Mouse (Mus musculus) lung, embryonic 14.5 days (tissue): ENCODE measurements around the gene Olfr1328. TPM values are rescaled to one million over a fixed set of nuclear protein-coding genes. Genes with fewer than 3 reads are reported as not detected.
A peak's percentile ranks its signal among the peaks of the same experiment; 100 is the strongest.

Experiments
- ATAC-seq: fragments of 200-750 bp; cut with Nextera tagmentation; 2 replicates; pipeline ENCODE4 v1.8.0; 2017; ENCODE audit warnings: mild to moderate bottlenecking, moderate TSS enrichment, moderate library complexity; ENCODE audit not compliant: insufficient read depth
- DNase-seq: peaks from one replicate; pipeline ENCODE4 v3.0.0-alpha.2; 2015
- H3K27ac ChIP-seq: fragments of 300-500 bp; sonication (generic); 2 replicates; pipeline ENCODE4 v1.5.1; 2014; ENCODE audit warnings: low read depth, mild to moderate bottlenecking, moderate library complexity
- H3K27me3 ChIP-seq: fragments of 300-500 bp; sonication (generic); 2 replicates; pipeline ENCODE4 v1.6.1; 2014; ENCODE audit warnings: low read length, control low read depth; ENCODE audit not compliant: insufficient read depth
- H3K36me3 ChIP-seq: fragments of 300-500 bp; sonication (generic); 2 replicates; pipeline ENCODE4 v1.6.1; 2014; ENCODE audit warnings: control low read depth; ENCODE audit not compliant: insufficient read depth
- H3K4me1 ChIP-seq: fragments of 300-500 bp; sonication (generic); 2 replicates; pipeline ENCODE4 v1.6.1; 2014; ENCODE audit warnings: antibody characterized with exemption, control low read depth; ENCODE audit not compliant: insufficient read depth
- H3K4me2 ChIP-seq: fragments of 300-500 bp; sonication (generic); 2 replicates; pipeline ENCODE4 v1.6.1; 2014; ENCODE audit warnings: mild to moderate bottlenecking
- H3K4me3 ChIP-seq: fragments of 300-500 bp; sonication (generic); 2 replicates; pipeline ENCODE4 v1.5.1; 2014; ENCODE audit warnings: low read depth, low read length
- H3K9ac ChIP-seq: fragments of 300-500 bp; sonication (generic); 2 replicates; pipeline ENCODE4 v1.6.1; 2014
- H3K9me3 ChIP-seq: fragments of 300-500 bp; sonication (generic); 2 replicates; pipeline ENCODE4 v1.6.1; 2016; ENCODE audit warnings: low read depth, low read length, control low read depth
- CTCF ChIP-seq: IDR thresholded peaks from 2 replicates; pipeline ENCODE4 v1.5.1; 2016; ENCODE audit warnings: antibody characterized with exemption, low read depth
- WGBS: fragments of 180-500 bp; shearing (Covaris S2); extraction: QIAGEN DNeasy Blood & Tissue Kit; methylation state at CpG from one replicate; pipeline ENCODE4 v1.1.7; 2014; 5-methylcytosine and 5-hydroxymethylcytosine counted together
- polyA plus RNA-seq: library from polyadenylated mRNA; unstranded; fragments of >200 nt; fragmentation: Nextera tagmentation; extraction: Ambion mirVana; gene quantifications from 2 replicates; pipeline ENCODE4 v1.2.1, GENCODE M21; 2014

The Olfr1328 gene
- polyA plus RNA-seq, 1 experiment from 2014 or later, result not detected

DNA sequence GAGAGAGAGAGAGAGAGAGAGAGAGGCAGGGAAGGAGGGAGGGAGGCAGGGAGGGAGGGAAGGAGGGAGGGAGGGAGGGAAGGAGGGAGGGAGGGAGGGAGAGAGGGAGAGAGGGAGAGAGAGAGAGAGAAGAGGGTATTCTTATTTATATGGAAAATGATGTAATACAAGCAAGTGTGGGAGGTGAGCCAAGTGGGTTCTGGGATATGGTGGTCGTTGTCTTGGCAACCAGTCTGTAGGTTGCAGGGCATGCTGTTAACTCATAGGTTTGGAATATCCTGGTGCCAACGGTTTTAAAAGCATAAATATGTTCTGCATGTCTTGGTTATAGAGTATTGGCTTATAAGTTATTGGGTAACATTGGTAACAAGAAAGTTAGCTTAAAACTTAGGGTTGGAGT, 36.4 kb downstream of the Olfr1328 start:
- TF ChIP-seq CTCF, result no peak
- Histone ChIP-seq H3K9me3 (no peaks in the 10 kb centered on the region), H3K4me3 (no peak overlapping the region), H3K27ac (no peak overlapping the region), H3K4me1 (no peaks in the 10 kb centered on the region), H3K36me3 (no peaks in the 10 kb centered on the region), H3K27me3 (no peaks in the 10 kb centered on the region), H3K9ac (no peak overlapping the region), H3K4me2 (no peak overlapping the region)
- ATAC-seq (no peak), DNase-seq (peak; percentile 4)
- 60% methylated on average over 2 of the region's 2 CpGs for whole genome bisulfite sequencing

DNA sequence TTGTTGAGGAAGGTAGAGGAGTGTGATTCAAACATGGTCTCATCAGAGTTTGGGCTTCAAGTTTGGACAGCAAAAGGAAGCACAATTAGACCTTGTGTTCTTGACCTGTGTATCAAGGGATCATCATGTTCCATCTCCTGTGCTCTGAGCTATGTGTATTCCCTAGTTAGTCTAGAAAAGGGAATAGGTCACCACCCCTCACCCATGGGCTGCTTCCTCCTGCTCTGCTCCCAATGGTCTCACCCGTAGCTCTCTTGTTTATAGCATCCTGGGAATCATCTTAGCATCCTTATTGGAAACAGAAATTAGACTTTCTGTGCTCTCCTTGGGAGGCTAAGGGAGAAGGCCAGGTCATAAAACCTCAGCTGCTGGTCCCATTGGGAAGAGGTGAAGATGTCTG, 50.1 kb downstream of the Olfr1328 start, which contains the start of gene Olfr1330:
TSS of gene Olfr1330 (plus strand) at position 301 of the 400 bp plus-strand sequence.
- Histone ChIP-seq H3K4me3 (no peak within 1 kb of the TSS), H3K9me3 (no peaks in the 10 kb centered on the region), H3K27ac (no peak within 1 kb of the TSS), H3K27me3 (no peaks in the 10 kb centered on the region), H3K9ac (no peak within 1 kb of the TSS), H3K4me2 (no peak within 1 kb of the TSS), H3K4me1 (no peaks in the 10 kb centered on the region), H3K36me3 (no peaks in the 10 kb centered on the region)
- 81% methylated on average over 1 of the region's 1 CpGs for WGBS
- ATAC-seq (no peak), DNase-seq (no peak)
- TF ChIP-seq CTCF, result no peak

Other genes with a start within 250 kb of the Olfr1328 start
- gene Olfr1342, start 245.9 kb downstream of the Olfr1328 start, polyA plus RNA-seq, result 0.74 and 0.99 TPM in 2 replicates
- not detected in 2 replicates for gene Olfr1341, start 235.1 kb downstream of the Olfr1328 start, polyA plus RNA-seq
- not detected in 2 replicates for gene Olfr1340, start 218.5 kb downstream of the Olfr1328 start, polyA plus RNA-seq
- gene Olfr1339, start 206.4 kb downstream of the Olfr1328 start, polyA plus RNA-seq, result not detected in 2 replicates
- gene Olfr1338, start 179.9 kb downstream of the Olfr1328 start, polyA plus RNA-seq, result not detected in 2 replicates
- gene Olfr1337, start 156.0 kb downstream of the Olfr1328 start, polyA plus RNA-seq, result not detected in 2 replicates
- not detected in 2 replicates for gene Olfr1335, start 128.7 kb downstream of the Olfr1328 start, polyA plus RNA-seq
- gene Olfr1333, start 102.3 kb downstream of the Olfr1328 start, polyA plus RNA-seq, result not detected in 2 replicates
- gene Olfr1331, start 74.0 kb downstream of the Olfr1328 start, polyA plus RNA-seq, result not detected in 2 replicates
- gene Olfr1330, start 50.0 kb downstream of the Olfr1328 start, polyA plus RNA-seq, result not detected in 2 replicates
- gene Olfr1329, start 21.1 kb downstream of the Olfr1328 start, polyA plus RNA-seq, result not detected in 2 replicates
- not detected in 2 replicates for gene Lao1, start 23.0 kb upstream of the Olfr1328 start, polyA plus RNA-seq
- gene Slc2a1, start 170.1 kb upstream of the Olfr1328 start, polyA plus RNA-seq, result 70.7 and 83.1 TPM in 2 replicates
- gene Zfp691, start 235.6 kb upstream of the Olfr1328 start, polyA plus RNA-seq, result 6.8 and 7.7 TPM in 2 replicates